In the genomic region with DNA sequence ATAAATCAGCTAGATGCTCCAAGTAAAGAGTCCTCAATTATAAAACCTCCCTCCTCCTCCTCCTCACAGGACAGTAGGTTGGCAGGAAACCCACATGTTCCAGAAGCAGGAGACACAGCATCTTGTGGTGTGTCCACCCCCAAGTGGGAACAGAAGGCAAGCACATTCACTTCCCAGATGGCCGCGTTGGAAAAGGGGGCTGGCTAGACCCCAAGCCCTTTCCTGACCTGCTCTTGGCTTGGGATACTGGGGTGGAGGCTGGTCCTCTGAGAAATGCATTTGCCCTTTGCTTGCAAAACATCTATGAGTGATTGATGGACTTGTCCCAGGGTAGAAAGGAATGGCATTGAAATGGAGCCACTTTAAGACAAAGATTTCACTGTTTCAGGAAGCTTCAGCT, we compare ENCODE assay signal across 22 mouse cellular contexts.
A peak's percentile ranks its signal among the peaks of the same experiment; 100 is the strongest.
DNase-seq lines count a peak whose midpoint lies in the region; ATAC-seq and TF ChIP-seq lines count a peak whose summit lies in the region.
"Had no signal": no experiment of that assay in that cellular context is flagged by ENCODE, and none has a peak within 500 bp of the region (broad histone marks: within the 10 kb centered on the region; RNA-seq: fewer than 3 reads in every experiment).

No protein-coding gene starts in this region.

- TF ChIP-seq CTCF in gastrocnemius, adult 2 months (IDR thresholded peaks at IDR 0.05): no peak; the same call in 1 of the 2 replicates

- H3K4me3 ChIP-seq in gastrocnemius, adult 2 months: no peak overlapping the region
- no peak overlapping the region for H3K4me3 ChIP-seq in midbrain, embryonic 15.5 days
- H3K4me3 ChIP-seq: hindbrain, embryonic 10.5 days; limb, embryonic 15.5 days; liver, embryonic 15.5 days; neural tube, embryonic 13.5 days; stomach, embryonic 15.5 days had no signal

- ATAC-seq in midbrain, embryonic 15.5 days (replicated peaks): no peak
- ATAC-seq: CD4-positive, CD25-positive, alpha-beta regulatory T cell, adult 4 months; lung, postnatal 0 days; Patski had no signal

- intact Hi-C loops in gastrocnemius, adult 2 months (cut with DNase I): loop anchor here (5.0 kb wide), 1 partner anchor 120 kb away; no protein-coding TSS in a partner anchor
- intact Hi-C loops in left cerebral cortex, postnatal 4 days (cut with DNase I): no loop called here

- no peaks in the 10 kb centered on the region for H3K4me1 ChIP-seq in midbrain, embryonic 15.5 days
- H3K4me1 ChIP-seq: liver, embryonic 15.5 days had no signal

- H3K36me3 ChIP-seq in midbrain, embryonic 15.5 days (replicated peaks): no peaks in the 10 kb centered on the region
- H3K36me3 ChIP-seq: hindbrain, embryonic 10.5 days; limb, embryonic 15.5 days; liver, embryonic 15.5 days; neural tube, embryonic 13.5 days; stomach, embryonic 15.5 days had no signal

- WGBS in midbrain, embryonic 15.5 days: 83% methylated on average over 2 of the region's 2 CpGs

- no peaks in the 10 kb centered on the region for H3K27me3 ChIP-seq in midbrain, embryonic 15.5 days (replicated peaks)
- H3K27me3 ChIP-seq: limb, embryonic 15.5 days; liver, embryonic 15.5 days; neural tube, embryonic 13.5 days; stomach, embryonic 15.5 days had no signal

- no peak overlapping the region for H3K4me2 ChIP-seq in midbrain, embryonic 15.5 days
- H3K4me2 ChIP-seq: limb, embryonic 15.5 days; liver, embryonic 15.5 days; midbrain, embryonic 11.5 days; neural tube, embryonic 13.5 days; stomach, embryonic 15.5 days had no signal

- peak; percentile 12 for DNase-seq in adrenal gland, adult 8-10 months
- DNase-seq in adrenal gland, postnatal 25 days: no peak
- DNase-seq in gastrocnemius, adult 2 months: peak; percentile 81
- DNase-seq in gastrocnemius, postnatal 4 days (ENCODE audit: low spot score in 2 of 2): no peak
- peak; percentile 56 for DNase-seq in left cerebral cortex, postnatal 4 days
- DNase-seq in left cerebral cortex, adult 9 months (ENCODE audit: low spot score in 2 of 2): no peak
- DNase-seq in skeletal muscle tissue, adult 2 months (ENCODE audit: low read depth, low spot score): peak; percentile 76
- DNase-seq: cerebellum, postnatal 36 days; kidney, adult 8-10 months; kidney, postnatal 14 days; right cerebral cortex, postnatal 14 days; thymus, adult 18-20 months had no signal

- H3K9ac ChIP-seq in midbrain, embryonic 15.5 days: no peak overlapping the region
- H3K9ac ChIP-seq: limb, embryonic 15.5 days; liver, embryonic 15.5 days; neural tube, embryonic 13.5 days; stomach, embryonic 15.5 days had no signal

- H3K9me3 ChIP-seq in midbrain, embryonic 15.5 days: no peaks in the 10 kb centered on the region
- H3K9me3 ChIP-seq: hindbrain, embryonic 10.5 days; limb, embryonic 15.5 days; liver, embryonic 15.5 days; neural tube, embryonic 13.5 days; stomach, embryonic 15.5 days had no signal

- peak overlapping the region; percentile 96 for H3K27ac ChIP-seq in gastrocnemius, adult 2 months
- no peak overlapping the region for H3K27ac ChIP-seq in midbrain, embryonic 15.5 days
- H3K27ac ChIP-seq: hindbrain, embryonic 10.5 days; limb, embryonic 15.5 days; liver, embryonic 15.5 days; neural tube, embryonic 13.5 days; stomach, embryonic 15.5 days had no signal

Comparison
In these comparisons a context has a peak if more than half of its experiments do, and no peak if none do; other contexts are left out.
1. DNase-seq: peak in adrenal gland, adult 8-10 months (single experiment), gastrocnemius, adult 2 months (single experiment), left cerebral cortex, postnatal 4 days (single experiment) and skeletal muscle tissue, adult 2 months (single experiment); none in adrenal gland, postnatal 25 days (single experiment), gastrocnemius, postnatal 4 days (0 of 2) and left cerebral cortex, adult 9 months (0 of 2).